Mouse (Mus musculus) heart, embryonic 11.5 days (tissue): ENCODE measurements around the gene Tm9sf1. TPM values are rescaled to one million over a fixed set of nuclear protein-coding genes. Genes with fewer than 3 reads are reported as not detected.

ENCODE experiments used
- ATAC-seq: fragments of 200-750 bp; cut with Nextera tagmentation; replicated peaks from 2 replicates; pipeline ENCODE4 v1.8.0; 2017; ENCODE audit warnings: moderate library complexity; ENCODE audit not compliant: insufficient number of reproducible peaks, low FRiP score, low TSS enrichment
- H3K27ac ChIP-seq: fragments of 300-500 bp; sonication (generic); 2 replicates; pipeline ENCODE4 v1.5.1; 2014; ENCODE audit warnings: mild to moderate bottlenecking, low read depth, low read length
- H3K27me3 ChIP-seq: fragments of 300-500 bp; sonication (generic); 2 replicates; pipeline ENCODE4 v1.6.1; 2014; ENCODE audit warnings: mild to moderate bottlenecking, low read length, mixed read lengths; ENCODE audit not compliant: control insufficient read depth, insufficient read depth
- H3K36me3 ChIP-seq: fragments of 300-500 bp; sonication (generic); 2 replicates; pipeline ENCODE4 v1.6.1; 2014; ENCODE audit warnings: mild to moderate bottlenecking, low read length, moderate library complexity, mixed read lengths; ENCODE audit not compliant: control insufficient read depth, insufficient read depth
- H3K4me1 ChIP-seq: fragments of 300-500 bp; sonication (generic); 2 replicates; pipeline ENCODE4 v1.6.1; 2014; ENCODE audit warnings: low read length; ENCODE audit not compliant: control insufficient read depth, insufficient read depth
- H3K4me2 ChIP-seq: fragments of 300-500 bp; sonication (generic); 2 replicates; pipeline ENCODE4 v1.6.1; 2014; ENCODE audit warnings: mild to moderate bottlenecking, moderate library complexity
- H3K4me3 ChIP-seq: fragments of 300-500 bp; sonication (generic); 2 replicates; pipeline ENCODE4 v1.5.1; 2014; ENCODE audit warnings: low read depth, low read length
- H3K9ac ChIP-seq: fragments of 300-500 bp; sonication (generic); 2 replicates; pipeline ENCODE4 v1.6.1; 2014; ENCODE audit warnings: mild to moderate bottlenecking, low read depth, low read length, moderate library complexity
- H3K9me3 ChIP-seq: fragments of 300-500 bp; sonication (generic); replicated peaks from 2 replicates; pipeline ENCODE4 v1.6.1; 2016; ENCODE audit warnings: low read length; ENCODE audit not compliant: control insufficient read depth
- WGBS: fragments of 180-500 bp; shearing (Covaris S2); extraction: QIAGEN DNeasy Blood & Tissue Kit; methylation state at CpG from one replicate; pipeline ENCODE4 v1.1.7; 2014; ENCODE audit not compliant: insufficient replicate concordance; 5-methylcytosine and 5-hydroxymethylcytosine counted together
- polyA plus RNA-seq: library from polyadenylated mRNA; unstranded; fragments of >200 nt; fragmentation: Nextera tagmentation; extraction: Ambion mirVana; gene quantifications from 2 replicates; pipeline ENCODE4 v1.2.1, GENCODE M21; 2014

Gene Tm9sf1
- 78.7 and 86.9 TPM in 2 replicates for polyA plus RNA-seq

- under 1% methylated on average over 87 of the region's 89 CpGs for WGBS
- Histone ChIP-seq H3K9me3 (no peaks in the 10 kb centered on the region), H3K4me2 (peak within 1 kb of the TSS; percentile 91), H3K27me3 (no peaks in the 10 kb centered on the region), H3K9ac (peak within 1 kb of the TSS; percentile 97), H3K36me3 (peaks cover 14% of the 10 kb centered on the region), H3K27ac (peak within 1 kb of the TSS; percentile 95), H3K4me1 (peaks cover 18% of the 10 kb centered on the region), H3K4me3 (peak within 1 kb of the TSS; percentile 96)
- ATAC-seq = peak; percentile 82
These were observed at the start of gene Tm9sf1 for GRCm38 (mm10) chr14:55643060-55643907. Gene Tm9sf1, minus strand, starts transcription at chr14:55643806.

- H3K4me2 ChIP-seq = no peak overlapping the region
- no peak overlapping the region for H3K27ac ChIP-seq
- WGBS = 79% methylated on average over 10 of the region's 10 CpGs
- no peak overlapping the region for H3K4me3 ChIP-seq
- H3K36me3 ChIP-seq = no peaks in the 10 kb centered on the region
- H3K4me1 ChIP-seq = no peaks in the 10 kb centered on the region
- no peak overlapping the region for H3K9ac ChIP-seq
- no peak for ATAC-seq
- H3K27me3 ChIP-seq = no peaks in the 10 kb centered on the region
- H3K9me3 ChIP-seq = no peaks in the 10 kb centered on the region
These were observed 45.8 kb upstream of the Tm9sf1 start for GRCm38 (mm10) chr14:55689433-55689832.

GRCm38 (mm10) chr14:55682118-55682493, 38.5 kb upstream of the Tm9sf1 start:
- ATAC-seq = no peak
- Histone ChIP-seq H3K27me3 (no peaks in the 10 kb centered on the region), H3K4me2 (peak overlapping the region; percentile 78), H3K27ac (peak overlapping the region; percentile 89; the same call in 1 of the 2 replicates), H3K9me3 (no peaks in the 10 kb centered on the region), H3K9ac (peak overlapping the region; percentile 88), H3K36me3 (peaks cover 24% of the 10 kb centered on the region), H3K4me1 (0 out of 2 replicates have a peak, but pooled peaks cover 7% of the 10 kb centered on the region), H3K4me3 (peak overlapping the region; percentile 88)
- 18% methylated on average over 3 of the region's 3 CpGs for WGBS

- WGBS = under 1% methylated on average over 64 of the region's 66 CpGs
- H3K9ac ChIP-seq = peak within 1 kb of the TSS; percentile 88
- no peaks in the 10 kb centered on the region for H3K27me3 ChIP-seq
- peak within 1 kb of the TSS; percentile 78 for H3K4me2 ChIP-seq
- ATAC-seq = peak; percentile 94
- peaks cover 30% of the 10 kb centered on the region for H3K36me3 ChIP-seq
- peak within 1 kb of the TSS; percentile 88 for H3K4me3 ChIP-seq
- peak within 1 kb of the TSS; percentile 89 for H3K27ac ChIP-seq
- H3K4me1 ChIP-seq = 0 out of 2 replicates have a peak, but pooled peaks cover 7% of the 10 kb centered on the region
- no peaks in the 10 kb centered on the region for H3K9me3 ChIP-seq
These were observed 37.8 kb upstream of the Tm9sf1 start, which contains the start of gene Tinf2 for GRCm38 (mm10) chr14:55681160-55682117. Gene Tinf2, minus strand, starts transcription at chr14:55681820.

GRCm38 (mm10) chr14:55677615-55678014, 34.0 kb upstream of the Tm9sf1 start:
- H3K27me3 ChIP-seq = no peaks in the 10 kb centered on the region
- peaks cover 37% of the 10 kb centered on the region for H3K36me3 ChIP-seq
- no peaks in the 10 kb centered on the region for H3K9me3 ChIP-seq
- H3K4me1 ChIP-seq = 0 out of 2 replicates have a peak, but pooled peaks cover 10% of the 10 kb centered on the region
- WGBS = 82% methylated on average over 4 of the region's 4 CpGs
- ATAC-seq = no peak
- no peak overlapping the region for H3K27ac ChIP-seq
- H3K4me3 ChIP-seq = no peak overlapping the region
- H3K9ac ChIP-seq = no peak overlapping the region
- no peak overlapping the region for H3K4me2 ChIP-seq

GRCm38 (mm10) chr14:55672741-55673060, 29.1 kb upstream of the Tm9sf1 start:
- peak overlapping the region; percentile 89 for H3K4me3 ChIP-seq
- no peaks in the 10 kb centered on the region for H3K27me3 ChIP-seq
- peaks cover 10% of the 10 kb centered on the region; the same call in 1 of the 2 replicates for H3K4me1 ChIP-seq
- H3K27ac ChIP-seq = no peak overlapping the region
- H3K36me3 ChIP-seq = peaks cover 16% of the 10 kb centered on the region
- no peak for ATAC-seq
- peak overlapping the region; percentile 88 for H3K9ac ChIP-seq
- 80% methylated on average over 7 of the region's 7 CpGs for WGBS
- H3K4me2 ChIP-seq = peak overlapping the region; percentile 72
- no peaks in the 10 kb centered on the region for H3K9me3 ChIP-seq

GRCm38 (mm10) chr14:55671833-55672740, 28.5 kb upstream of the Tm9sf1 start, which contains the start of the genes Gmpr2 and Nedd8:
Gene Gmpr2, plus strand, starts transcription at chr14:55671941.
Gene Nedd8, minus strand, starts transcription at chr14:55672124.
- H3K4me2 ChIP-seq = peak within 1 kb of the TSS; percentile 96
- peak within 1 kb of the TSS; percentile 89 for H3K4me3 ChIP-seq
- peak within 1 kb of the TSS; percentile 77 for H3K27ac ChIP-seq
- H3K9me3 ChIP-seq = no peaks in the 10 kb centered on the region
- peak within 1 kb of the TSS; percentile 88 for H3K9ac ChIP-seq
- ATAC-seq = peak; percentile 95
- H3K27me3 ChIP-seq = no peaks in the 10 kb centered on the region
- WGBS = under 1% methylated on average over 38 of the region's 38 CpGs
- peaks cover 10% of the 10 kb centered on the region; the same call in 1 of the 2 replicates for H3K4me1 ChIP-seq
- H3K36me3 ChIP-seq = peaks cover 13% of the 10 kb centered on the region
